Mouse (Mus musculus) cerebellum, postnatal 25 days (tissue): ENCODE results near the gene Abat.

Experiments used
- DNase-seq, 2 experiments: peaks; one replicate each; pipeline ENCODE4 v3.0.0; 2021; ENCODE audit warnings: mixed read lengths in 2 of 2

Gene Abat

GRCm38 (mm10) chr16:8639466-8640191 is 126.4 kb downstream of the Abat start:
- no peak for DNase-seq

- peak; percentile 35 to 67 for DNase-seq
These were observed 130.6 kb downstream of the Abat start for GRCm38 (mm10) chr16:8643855-8644254.

- DNase-seq: no peak
These were observed 132.3 kb downstream of the Abat start for GRCm38 (mm10) chr16:8645546-8645945.

GRCm38 (mm10) chr16:8650007-8650406 is 136.8 kb downstream of the Abat start:
- DNase-seq: no peak

GRCm38 (mm10) chr16:8655108-8655507 is 141.9 kb downstream of the Abat start:
- no peak for DNase-seq

GRCm38 (mm10) chr16:8655599-8655998 is 142.4 kb downstream of the Abat start:
- no peak for DNase-seq

GRCm38 (mm10) chr16:8656256-8656655 is 143.0 kb downstream of the Abat start:
- no peak for DNase-seq

- no peak for DNase-seq
These were observed 145.1 kb downstream of the Abat start for GRCm38 (mm10) chr16:8658349-8658748.

- DNase-seq: peak; percentile 44 to 66
These were observed 145.5 kb downstream of the Abat start for GRCm38 (mm10) chr16:8658764-8659163.

GRCm38 (mm10) chr16:8663022-8663421 is 149.8 kb downstream of the Abat start:
- no peak for DNase-seq

GRCm38 (mm10) chr16:8663606-8664539 is 150.6 kb downstream of the Abat start:
- DNase-seq: no peak

GRCm38 (mm10) chr16:8665367-8665766 is 152.1 kb downstream of the Abat start:
- no peak for DNase-seq

- no peak for DNase-seq
These were observed 153.2 kb downstream of the Abat start for GRCm38 (mm10) chr16:8666452-8666851.

- no peak for DNase-seq
These were observed 154.0 kb downstream of the Abat start for GRCm38 (mm10) chr16:8667261-8667660.

GRCm38 (mm10) chr16:8667814-8668213 is 154.6 kb downstream of the Abat start:
- DNase-seq: no peak

GRCm38 (mm10) chr16:8668386-8668785 is 155.2 kb downstream of the Abat start:
- DNase-seq: no peak

- no peak for DNase-seq
These were observed 156.2 kb downstream of the Abat start for GRCm38 (mm10) chr16:8669432-8669831.

GRCm38 (mm10) chr16:8670041-8671035 is 157.1 kb downstream of the Abat start:
- DNase-seq: no peak
